Mouse (Mus musculus) liver, embryonic 14.5 days (tissue): ENCODE measurements around the gene Onecut3.

Experiments used
- CTCF ChIP-seq: IDR thresholded peaks from 2 replicates; pipeline ENCODE4 v1.5.1; 2016; ENCODE audit warnings: antibody characterized with exemption, low read depth, control low read depth
- EP300 ChIP-seq: IDR thresholded peaks from 2 replicates; pipeline ENCODE4 v1.6.1; 2016; ENCODE audit warnings: antibody characterized with exemption, low read depth

GRCm38 (mm10) chr10:80538710-80539394 lies 44.2 kb downstream of the Onecut3 start, which contains the start of gene Atp8b3:
- TF ChIP-seq CTCF (peak; percentile 71), EP300 (no peak)
